Mouse (Mus musculus): ENCODE measurements around the gene Rasl11b.

Gene Rasl11b

DNA sequence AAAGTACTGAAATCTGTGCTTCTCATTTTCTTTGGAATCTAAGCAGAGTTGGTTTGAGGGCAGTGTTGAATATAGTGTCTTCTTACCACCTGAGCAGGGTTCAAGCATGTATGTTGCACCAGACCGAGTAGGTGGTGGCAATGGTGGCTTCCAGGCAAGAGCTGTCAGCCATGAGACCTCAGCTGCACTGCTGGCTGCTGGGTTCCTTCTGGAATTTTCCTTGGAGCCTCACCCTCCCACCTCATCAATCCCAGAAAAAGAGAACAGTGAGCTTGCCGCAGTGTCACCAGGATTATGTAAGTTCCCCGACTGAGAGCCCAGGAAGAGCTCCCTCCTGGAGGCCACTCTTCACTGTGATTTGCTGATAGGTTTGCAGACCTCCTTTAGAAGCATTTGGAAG lies 12.1 kb downstream of the Rasl11b start:
- Histone ChIP-seq H3K4me1 (replicated peaks; ENCODE audit: low read depth, low read length) (peaks cover 10% of the 10 kb centered on the region), H3K9me3 (ENCODE audit: low read length) (no peaks in the 10 kb centered on the region; the same call in 1 of the 2 replicates), H3K4me3 (replicated peaks; ENCODE audit: low read length) (no peak overlapping the region), H3K36me3 (ENCODE audit: insufficient read depth, low read length) (no peaks in the 10 kb centered on the region), H3K27me3 (ENCODE audit: insufficient read depth, low read length) (no peaks in the 10 kb centered on the region)
- TF ChIP-seq NANOG (IDR thresholded peaks at IDR 0.05; ENCODE audit: borderline replicate concordance, low read length), result no peak

DNA sequence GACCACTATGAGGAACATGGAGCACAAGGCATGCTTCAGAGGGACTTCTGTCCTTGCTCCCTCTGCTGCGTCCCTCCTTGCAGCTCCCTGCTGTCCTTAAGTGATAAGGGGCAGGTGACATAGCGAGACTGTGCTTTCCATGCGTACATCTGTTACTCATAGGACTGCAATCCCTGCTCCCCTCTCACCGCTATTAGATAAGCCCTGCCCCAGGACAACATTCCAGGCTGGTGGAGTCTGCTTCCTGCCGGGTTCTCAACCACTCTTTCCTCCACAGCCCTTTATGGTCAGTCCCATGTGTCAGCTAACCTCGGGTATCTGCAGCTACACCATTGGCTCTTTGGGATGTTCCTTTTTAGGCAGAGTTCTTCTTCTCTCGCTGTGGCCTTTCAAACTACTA lies 13.4 kb downstream of the Rasl11b start:
- H3K4me1 ChIP-seq (replicated peaks; ENCODE audit: low read depth, low read length), result peaks cover 11% of the 10 kb centered on the region
- no peak for TF ChIP-seq POU5F1 (IDR thresholded peaks at IDR 0.05; ENCODE audit: borderline replicate concordance, low read length)
- no peak for TF ChIP-seq NANOG (IDR thresholded peaks at IDR 0.05; ENCODE audit: borderline replicate concordance, low read length)
- no peak for TF ChIP-seq CTCF (conservative IDR thresholded peaks at IDR 0.05; ENCODE audit: low read length)
- no peaks in the 10 kb centered on the region; the same call in 1 of the 2 replicates for H3K9me3 ChIP-seq (ENCODE audit: low read length)
- no peaks in the 10 kb centered on the region for H3K36me3 ChIP-seq (ENCODE audit: insufficient read depth, low read length)
- no peaks in the 10 kb centered on the region for H3K27me3 ChIP-seq (ENCODE audit: insufficient read depth, low read length)
- no peak overlapping the region for H3K4me3 ChIP-seq (replicated peaks; ENCODE audit: low read length)

DNA sequence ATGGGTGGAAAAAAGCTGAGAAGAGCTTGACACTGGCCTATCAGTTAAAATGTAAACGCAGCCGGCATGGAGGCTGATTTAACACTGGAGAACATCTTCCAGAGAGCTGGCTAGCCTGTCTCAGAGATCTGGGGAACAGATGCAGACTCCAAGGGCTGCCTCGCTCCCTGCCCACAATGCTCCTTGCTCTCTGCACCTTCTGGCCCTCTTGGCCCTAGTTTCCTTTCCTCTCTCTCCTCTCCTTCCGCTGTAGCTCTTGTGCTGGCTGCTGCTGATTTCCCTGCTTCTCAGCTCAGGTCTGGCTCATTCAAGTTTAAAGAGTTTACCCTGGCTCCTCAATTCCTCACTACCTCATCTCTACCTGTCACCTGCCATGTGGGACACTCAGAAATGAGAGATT lies 14.6 kb downstream of the Rasl11b start:
- no peak overlapping the region for H3K4me3 ChIP-seq (replicated peaks; ENCODE audit: low read length)
- no peaks in the 10 kb centered on the region; the same call in 1 of the 2 replicates for H3K9me3 ChIP-seq (ENCODE audit: low read length)
- H3K4me1 ChIP-seq (replicated peaks; ENCODE audit: low read depth, low read length), result peaks cover 19% of the 10 kb centered on the region
- no peaks in the 10 kb centered on the region for H3K27me3 ChIP-seq (ENCODE audit: insufficient read depth, low read length)
- no peaks in the 10 kb centered on the region for H3K36me3 ChIP-seq (ENCODE audit: insufficient read depth, low read length)
- TF ChIP-seq NANOG (IDR thresholded peaks at IDR 0.05; ENCODE audit: borderline replicate concordance, low read length) (no peak), POU5F1 (IDR thresholded peaks at IDR 0.05; ENCODE audit: borderline replicate concordance, low read length) (no peak), CTCF (conservative IDR thresholded peaks at IDR 0.05; ENCODE audit: low read length) (no peak)

DNA sequence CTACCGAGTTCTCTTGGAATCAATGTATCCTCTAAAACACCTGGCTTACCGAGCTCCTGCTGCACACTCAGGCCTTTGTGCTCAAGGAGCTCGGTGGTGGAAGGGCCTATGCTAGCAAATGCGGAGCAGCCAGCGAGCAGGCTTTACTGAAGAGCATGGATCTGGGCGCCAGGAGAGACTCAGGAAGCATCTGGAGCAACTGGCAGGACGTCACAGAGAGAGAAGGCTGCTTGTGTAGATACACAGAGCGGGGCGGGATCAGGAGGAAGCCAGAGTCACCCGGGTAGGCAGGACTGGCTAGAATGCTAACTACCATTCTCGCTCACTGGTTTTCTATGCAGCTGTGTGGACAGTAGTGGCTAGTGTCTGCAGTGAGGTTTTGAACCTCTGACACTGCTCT lies 16.3 kb downstream of the Rasl11b start:
- no peak for TF ChIP-seq NANOG (IDR thresholded peaks at IDR 0.05; ENCODE audit: borderline replicate concordance, low read length)
- TF ChIP-seq CTCF (conservative IDR thresholded peaks at IDR 0.05; ENCODE audit: low read length), result no peak
- no peak for TF ChIP-seq POU5F1 (IDR thresholded peaks at IDR 0.05; ENCODE audit: borderline replicate concordance, low read length)
- no peak overlapping the region for H3K4me3 ChIP-seq (replicated peaks; ENCODE audit: low read length)
- peaks cover 30% of the 10 kb centered on the region for H3K4me1 ChIP-seq (replicated peaks; ENCODE audit: low read depth, low read length)
- H3K36me3 ChIP-seq (ENCODE audit: insufficient read depth, low read length), result no peaks in the 10 kb centered on the region
- no peaks in the 10 kb centered on the region; the same call in 1 of the 2 replicates for H3K9me3 ChIP-seq (ENCODE audit: low read length)
- no peaks in the 10 kb centered on the region for H3K27me3 ChIP-seq (ENCODE audit: insufficient read depth, low read length)

DNA sequence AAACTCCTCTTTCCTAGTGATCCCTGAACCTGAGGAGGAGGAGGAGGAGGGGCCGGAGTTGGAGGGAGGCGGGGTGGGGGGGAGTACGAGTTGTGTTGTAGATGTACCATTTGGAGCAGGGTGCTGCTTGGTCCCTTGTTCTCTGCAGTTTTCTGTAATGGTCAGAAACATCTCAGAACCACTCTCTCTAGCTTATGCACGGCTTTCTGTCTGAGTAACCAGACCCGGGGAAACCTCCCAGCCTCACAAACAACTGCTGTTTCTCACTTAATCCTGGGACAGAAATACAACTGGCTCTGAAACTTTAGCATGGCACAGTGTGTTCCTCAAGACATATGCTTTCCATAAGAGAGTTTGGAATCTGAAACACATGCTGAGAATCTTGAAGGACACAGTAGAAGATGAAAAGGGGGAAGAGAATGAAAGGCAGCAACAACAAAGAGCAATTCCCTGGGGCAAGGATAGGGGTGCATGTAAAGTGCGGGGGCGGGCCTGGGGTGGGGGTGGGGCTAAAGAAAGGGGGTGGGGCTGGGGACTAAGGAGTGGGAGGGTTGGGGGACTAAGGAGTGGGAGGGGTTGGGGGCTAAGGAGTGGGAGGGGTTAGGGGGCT lies 19.5 kb downstream of the Rasl11b start:
- Histone ChIP-seq H3K27me3 (ENCODE audit: insufficient read depth, low read length) (no peaks in the 10 kb centered on the region), H3K36me3 (ENCODE audit: insufficient read depth, low read length) (no peaks in the 10 kb centered on the region), H3K4me1 (replicated peaks; ENCODE audit: low read depth, low read length) (peaks cover 30% of the 10 kb centered on the region), H3K9me3 (ENCODE audit: low read length) (no peaks in the 10 kb centered on the region), H3K4me3 (replicated peaks; ENCODE audit: low read length) (no peak overlapping the region)
- no peak for TF ChIP-seq NANOG (IDR thresholded peaks at IDR 0.05; ENCODE audit: borderline replicate concordance, low read length)
- TF ChIP-seq POU5F1 (IDR thresholded peaks at IDR 0.05; ENCODE audit: borderline replicate concordance, low read length), result no peak
- TF ChIP-seq CTCF (conservative IDR thresholded peaks at IDR 0.05; ENCODE audit: low read length), result no peak

DNA sequence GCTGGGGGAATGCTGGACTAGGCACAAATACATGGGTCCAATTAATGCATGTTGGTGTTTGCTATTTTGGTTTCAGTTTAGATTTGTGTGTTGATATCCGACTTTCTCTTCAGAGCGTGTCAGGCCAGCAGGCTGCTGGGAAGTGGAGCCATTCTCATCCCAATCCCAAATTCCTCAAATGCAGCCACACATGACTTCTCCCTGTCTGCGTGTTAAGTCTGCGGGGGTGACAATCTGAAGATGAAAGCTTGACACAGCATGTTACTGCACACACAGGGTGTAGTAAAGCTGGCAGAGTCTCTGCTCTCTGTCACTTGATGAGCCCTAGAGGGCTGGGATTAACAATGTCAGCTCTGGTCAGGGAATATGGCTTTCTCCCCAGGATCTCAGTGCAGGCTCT lies 20.0 kb downstream of the Rasl11b start:
- no peak overlapping the region for H3K4me3 ChIP-seq (replicated peaks; ENCODE audit: low read length)
- H3K27me3 ChIP-seq (ENCODE audit: insufficient read depth, low read length), result no peaks in the 10 kb centered on the region
- TF ChIP-seq CTCF (conservative IDR thresholded peaks at IDR 0.05; ENCODE audit: low read length) (no peak), POU5F1 (IDR thresholded peaks at IDR 0.05; ENCODE audit: borderline replicate concordance, low read length) (no peak), NANOG (IDR thresholded peaks at IDR 0.05; ENCODE audit: borderline replicate concordance, low read length) (no peak)
- H3K9me3 ChIP-seq (ENCODE audit: low read length), result no peaks in the 10 kb centered on the region
- no peaks in the 10 kb centered on the region for H3K36me3 ChIP-seq (ENCODE audit: insufficient read depth, low read length)
- peaks cover 30% of the 10 kb centered on the region for H3K4me1 ChIP-seq (replicated peaks; ENCODE audit: low read depth, low read length)

DNA sequence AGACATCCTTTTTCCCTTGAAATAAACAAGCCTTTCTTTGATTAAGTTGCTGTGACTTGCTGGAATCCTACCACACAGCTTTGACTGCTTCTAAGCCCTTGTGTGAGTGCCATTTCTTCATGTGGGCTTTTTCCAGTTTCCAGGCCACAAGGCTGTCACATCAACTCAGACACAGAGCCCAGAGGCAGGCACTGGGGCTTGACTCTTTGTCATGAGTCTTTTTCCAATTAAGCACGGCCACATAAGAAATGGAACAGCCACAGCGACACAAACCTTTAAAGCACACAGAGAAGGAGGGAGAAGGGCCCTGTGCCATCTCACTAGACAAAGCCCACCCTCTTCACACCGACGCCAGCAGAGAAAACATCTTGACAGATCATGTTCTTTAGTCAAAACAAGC lies 23.4 kb downstream of the Rasl11b start:
- peaks cover 18% of the 10 kb centered on the region for H3K4me1 ChIP-seq (replicated peaks; ENCODE audit: low read depth, low read length)
- no peaks in the 10 kb centered on the region for H3K9me3 ChIP-seq (ENCODE audit: low read length)
- no peaks in the 10 kb centered on the region for H3K27me3 ChIP-seq (ENCODE audit: insufficient read depth, low read length)
- H3K4me3 ChIP-seq (replicated peaks; ENCODE audit: low read length), result no peak overlapping the region
- no peak for TF ChIP-seq POU5F1 (IDR thresholded peaks at IDR 0.05; ENCODE audit: borderline replicate concordance, low read length)
- no peak for TF ChIP-seq NANOG (IDR thresholded peaks at IDR 0.05; ENCODE audit: borderline replicate concordance, low read length)
- no peak for TF ChIP-seq CTCF (conservative IDR thresholded peaks at IDR 0.05; ENCODE audit: low read length)
- no peaks in the 10 kb centered on the region for H3K36me3 ChIP-seq (ENCODE audit: insufficient read depth, low read length)

DNA sequence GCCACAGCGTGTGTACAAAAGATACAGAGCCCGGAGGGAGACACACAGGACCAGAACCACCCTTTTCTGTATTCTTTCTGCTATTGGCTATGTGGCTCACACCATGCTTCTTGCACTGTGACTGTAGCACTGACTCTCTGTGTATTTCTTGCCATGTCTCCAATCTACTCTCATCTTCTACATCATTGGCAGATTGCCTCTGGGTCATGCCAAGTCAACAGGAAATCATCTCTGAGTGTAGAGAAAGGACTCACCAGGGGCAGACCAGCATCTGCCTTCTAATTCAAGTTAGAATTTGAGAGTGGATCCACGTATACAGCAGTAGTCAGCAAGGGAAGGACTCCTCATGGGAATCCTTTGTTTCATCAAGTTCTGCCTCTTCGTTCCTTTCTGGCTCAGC lies 27.5 kb downstream of the Rasl11b start:
- TF ChIP-seq CTCF (conservative IDR thresholded peaks at IDR 0.05; ENCODE audit: low read length) (no peak), NANOG (IDR thresholded peaks at IDR 0.05; ENCODE audit: borderline replicate concordance, low read length) (no peak), POU5F1 (IDR thresholded peaks at IDR 0.05; ENCODE audit: borderline replicate concordance, low read length) (no peak)
- no peaks in the 10 kb centered on the region for H3K9me3 ChIP-seq (ENCODE audit: low read length)
- no peaks in the 10 kb centered on the region for H3K4me1 ChIP-seq (replicated peaks; ENCODE audit: low read depth, low read length)
- H3K4me3 ChIP-seq (replicated peaks; ENCODE audit: low read length), result no peak overlapping the region
- H3K36me3 ChIP-seq (ENCODE audit: insufficient read depth, low read length), result no peaks in the 10 kb centered on the region
- no peaks in the 10 kb centered on the region for H3K27me3 ChIP-seq (ENCODE audit: insufficient read depth, low read length)

DNA sequence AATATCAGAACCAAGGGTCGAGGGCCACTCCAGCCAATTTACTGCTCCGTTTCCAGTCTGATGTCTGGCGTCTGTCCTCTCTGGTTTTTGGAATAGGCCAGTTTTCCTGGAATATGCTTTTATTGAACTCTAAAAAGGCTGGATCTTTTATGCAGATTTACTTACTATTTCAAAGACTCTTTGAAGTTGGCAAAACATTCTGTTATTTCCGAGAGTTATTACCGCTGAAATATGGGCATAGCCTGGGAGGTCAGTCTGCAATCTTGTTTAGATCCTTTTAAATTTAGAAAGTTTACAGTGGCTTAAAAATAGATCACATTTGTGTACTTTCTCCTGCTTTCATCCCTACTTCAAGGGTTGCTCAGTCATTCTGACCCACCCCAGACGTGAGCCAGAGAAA lies 29.4 kb downstream of the Rasl11b start:
- H3K4me3 ChIP-seq (replicated peaks; ENCODE audit: low read length), result no peak overlapping the region
- no peaks in the 10 kb centered on the region for H3K27me3 ChIP-seq (ENCODE audit: insufficient read depth, low read length)
- TF ChIP-seq POU5F1 (IDR thresholded peaks at IDR 0.05; ENCODE audit: borderline replicate concordance, low read length), result no peak
- H3K4me1 ChIP-seq (replicated peaks; ENCODE audit: low read depth, low read length), result no peaks in the 10 kb centered on the region
- H3K9me3 ChIP-seq (ENCODE audit: low read length), result no peaks in the 10 kb centered on the region
- no peaks in the 10 kb centered on the region for H3K36me3 ChIP-seq (ENCODE audit: insufficient read depth, low read length)

Data from E14TG2a.4 (cell line).